Mouse (Mus musculus) bone marrow, adult 2 months (tissue): ENCODE measurements around the gene Cdkn2c.

Source experiments
- CTCF ChIP-seq: fragments of 200-500 bp; IDR thresholded peaks from 2 replicates; pipeline ENCODE4 v1.5.1; 2011; ENCODE audit warnings: low read length, control low read depth; ENCODE audit not compliant: control insufficient read depth, insufficient read depth
- POLR2A ChIP-seq: fragments of 200-500 bp; IDR thresholded peaks from 2 replicates; pipeline ENCODE4 v1.6.1; 2011; ENCODE audit warnings: low read depth, mild to moderate bottlenecking, control low read depth, low read length, borderline replicate concordance; ENCODE audit not compliant: control insufficient read depth

- TF ChIP-seq CTCF (no peak), POLR2A (no peak)
Measured at GRCm38 (mm10) chr4:109657021-109657850, 9.8 kb downstream of the Cdkn2c start.
